Mouse (Mus musculus): ENCODE measurements around the gene Impg2.

DNA sequence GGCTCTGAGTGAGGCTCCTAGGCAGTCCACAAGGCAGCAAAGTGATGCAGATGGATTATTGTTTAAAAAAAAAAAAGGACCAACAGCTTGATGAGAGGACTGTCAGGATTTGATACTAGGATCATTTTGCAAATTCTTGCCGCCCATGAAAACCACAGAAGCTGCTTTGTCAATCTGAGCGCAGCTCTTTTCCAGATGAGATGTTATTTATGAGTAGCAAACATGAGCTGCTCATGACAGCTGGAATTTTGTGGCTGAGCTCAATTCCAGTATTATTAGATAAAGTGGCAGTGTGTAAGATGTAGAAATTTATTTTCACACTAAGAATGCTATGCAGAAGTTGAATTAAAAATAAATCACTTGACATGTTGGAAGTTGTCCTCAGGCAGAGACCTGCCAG is 94.7 kb downstream of the Impg2 start:
- TF ChIP-seq POLR2A (IDR thresholded peaks at IDR 0.05; ENCODE audit: low read depth, low read length) (no peak), CTCF (IDR thresholded peaks at IDR 0.05; ENCODE audit: borderline replicate concordance, insufficient read depth, low read length) (no peak)
